Mouse (Mus musculus): Measurements from ENCODE around the gene Chil3. TPM values are rescaled to one million over a fixed set of nuclear protein-coding genes. Genes with fewer than 3 reads are reported as not detected.
"Not testable (repeated sequence)": the region's sequence is repeated elsewhere in the genome, so short reads cannot be mapped to it uniquely, and the experiment has no call there.

Gene Chil3
- 106 and 442 TPM in 2 replicates for total RNA-seq (2017)

GRCm38 (mm10) chr3:106167464-106167863 is at the start of gene Chil3:
Chil3 (minus strand) TSS chr3:106167564.
- no peak for ATAC-seq (replicated peaks in 1 of 2; ENCODE audit: insufficient read depth in 1 of 2, low FRiP score in 2 of 2, low TSS enrichment in 1 of 2, low read depth in 1 of 2, poor library complexity in 2 of 2, severe bottlenecking in 2 of 2)

GRCm38 (mm10) chr3:106198030-106198429 is 30.7 kb upstream of the Chil3 start:
- not testable (repeated sequence) for ATAC-seq (replicated peaks in 1 of 2; ENCODE audit: insufficient read depth in 1 of 2, low FRiP score in 2 of 2, low TSS enrichment in 1 of 2, low read depth in 1 of 2, poor library complexity in 2 of 2, severe bottlenecking in 2 of 2)

- ATAC-seq (replicated peaks in 1 of 2; ENCODE audit: insufficient read depth in 1 of 2, low FRiP score in 2 of 2, low TSS enrichment in 1 of 2, low read depth in 1 of 2, poor library complexity in 2 of 2, severe bottlenecking in 2 of 2): not testable (repeated sequence)
Measured at GRCm38 (mm10) chr3:106197246-106197645, 29.9 kb upstream of the Chil3 start.

- no peak for ATAC-seq (replicated peaks in 1 of 2; ENCODE audit: insufficient read depth in 1 of 2, low FRiP score in 2 of 2, low TSS enrichment in 1 of 2, low read depth in 1 of 2, poor library complexity in 2 of 2, severe bottlenecking in 2 of 2)
Measured at GRCm38 (mm10) chr3:106196276-106196675, 28.9 kb upstream of the Chil3 start.

- no peak for ATAC-seq (replicated peaks in 1 of 2; ENCODE audit: insufficient read depth in 1 of 2, low FRiP score in 2 of 2, low TSS enrichment in 1 of 2, low read depth in 1 of 2, poor library complexity in 2 of 2, severe bottlenecking in 2 of 2)
Measured at GRCm38 (mm10) chr3:106195486-106195885, 28.1 kb upstream of the Chil3 start.

- ATAC-seq (replicated peaks in 1 of 2; ENCODE audit: insufficient read depth in 1 of 2, low FRiP score in 2 of 2, low TSS enrichment in 1 of 2, low read depth in 1 of 2, poor library complexity in 2 of 2, severe bottlenecking in 2 of 2): no peak
Measured at GRCm38 (mm10) chr3:106187991-106188390, 20.6 kb upstream of the Chil3 start.

- no peak; a peak in 1 of 4 replicates for ATAC-seq (replicated peaks in 1 of 2; ENCODE audit: insufficient read depth in 1 of 2, low FRiP score in 2 of 2, low TSS enrichment in 1 of 2, low read depth in 1 of 2, poor library complexity in 2 of 2, severe bottlenecking in 2 of 2)
Measured at GRCm38 (mm10) chr3:106177509-106178189, 10.3 kb upstream of the Chil3 start.

- ATAC-seq (replicated peaks in 1 of 2; ENCODE audit: insufficient read depth in 1 of 2, low FRiP score in 2 of 2, low TSS enrichment in 1 of 2, low read depth in 1 of 2, poor library complexity in 2 of 2, severe bottlenecking in 2 of 2): not testable (repeated sequence)
Measured at GRCm38 (mm10) chr3:106174971-106175370, 7.6 kb upstream of the Chil3 start.

GRCm38 (mm10) chr3:106172506-106172905 is 5.1 kb upstream of the Chil3 start:
- not testable (repeated sequence) for ATAC-seq (replicated peaks in 1 of 2; ENCODE audit: insufficient read depth in 1 of 2, low FRiP score in 2 of 2, low TSS enrichment in 1 of 2, low read depth in 1 of 2, poor library complexity in 2 of 2, severe bottlenecking in 2 of 2)

- peak; percentile 19 to 27; a peak in 1 of 4 replicates for ATAC-seq (replicated peaks in 1 of 2; ENCODE audit: insufficient read depth in 1 of 2, low FRiP score in 2 of 2, low TSS enrichment in 1 of 2, low read depth in 1 of 2, poor library complexity in 2 of 2, severe bottlenecking in 2 of 2)
Measured at GRCm38 (mm10) chr3:106171135-106171731, 3.9 kb upstream of the Chil3 start.

GRCm38 (mm10) chr3:106170522-106171053 is 3.2 kb upstream of the Chil3 start:
- peak; percentile 47 to 66; a peak in 2 of 4 replicates for ATAC-seq (replicated peaks in 1 of 2; ENCODE audit: insufficient read depth in 1 of 2, low FRiP score in 2 of 2, low TSS enrichment in 1 of 2, low read depth in 1 of 2, poor library complexity in 2 of 2, severe bottlenecking in 2 of 2)

- no peak for ATAC-seq (replicated peaks in 1 of 2; ENCODE audit: insufficient read depth in 1 of 2, low FRiP score in 2 of 2, low TSS enrichment in 1 of 2, low read depth in 1 of 2, poor library complexity in 2 of 2, severe bottlenecking in 2 of 2)
Measured at GRCm38 (mm10) chr3:106154413-106154812, 13.0 kb downstream of the Chil3 start.

- ATAC-seq (replicated peaks in 1 of 2; ENCODE audit: insufficient read depth in 1 of 2, low FRiP score in 2 of 2, low TSS enrichment in 1 of 2, low read depth in 1 of 2, poor library complexity in 2 of 2, severe bottlenecking in 2 of 2): no peak
Measured at GRCm38 (mm10) chr3:106144081-106144480, 23.3 kb downstream of the Chil3 start.

GRCm38 (mm10) chr3:106131690-106132089 is 35.7 kb downstream of the Chil3 start:
- peak in 1 of 2 experiments; percentile 17; a peak in 1 of 4 replicates for ATAC-seq (replicated peaks in 1 of 2; ENCODE audit: insufficient read depth in 1 of 2, low FRiP score in 2 of 2, low TSS enrichment in 1 of 2, low read depth in 1 of 2, poor library complexity in 2 of 2, severe bottlenecking in 2 of 2)

GRCm38 (mm10) chr3:106128807-106129493 is 38.4 kb downstream of the Chil3 start:
- ATAC-seq (replicated peaks in 1 of 2; ENCODE audit: insufficient read depth in 1 of 2, low FRiP score in 2 of 2, low TSS enrichment in 1 of 2, low read depth in 1 of 2, poor library complexity in 2 of 2, severe bottlenecking in 2 of 2): no peak

GRCm38 (mm10) chr3:106126999-106127398 is 40.4 kb downstream of the Chil3 start:
- no peak for ATAC-seq (replicated peaks in 1 of 2; ENCODE audit: insufficient read depth in 1 of 2, low FRiP score in 2 of 2, low TSS enrichment in 1 of 2, low read depth in 1 of 2, poor library complexity in 2 of 2, severe bottlenecking in 2 of 2)

GRCm38 (mm10) chr3:106112929-106113328 is 54.4 kb downstream of the Chil3 start, which contains the start of gene Chia1:
Chia1 (plus strand) TSS chr3:106113229.
- no peak for ATAC-seq (replicated peaks in 1 of 2; ENCODE audit: insufficient read depth in 1 of 2, low FRiP score in 2 of 2, low TSS enrichment in 1 of 2, low read depth in 1 of 2, poor library complexity in 2 of 2, severe bottlenecking in 2 of 2)

Data from hematopoietic stem cell, adult 5-6 weeks (primary cell).